Mouse (Mus musculus): ENCODE measurements around the gene Golga4.

Golga4 gene

DNA sequence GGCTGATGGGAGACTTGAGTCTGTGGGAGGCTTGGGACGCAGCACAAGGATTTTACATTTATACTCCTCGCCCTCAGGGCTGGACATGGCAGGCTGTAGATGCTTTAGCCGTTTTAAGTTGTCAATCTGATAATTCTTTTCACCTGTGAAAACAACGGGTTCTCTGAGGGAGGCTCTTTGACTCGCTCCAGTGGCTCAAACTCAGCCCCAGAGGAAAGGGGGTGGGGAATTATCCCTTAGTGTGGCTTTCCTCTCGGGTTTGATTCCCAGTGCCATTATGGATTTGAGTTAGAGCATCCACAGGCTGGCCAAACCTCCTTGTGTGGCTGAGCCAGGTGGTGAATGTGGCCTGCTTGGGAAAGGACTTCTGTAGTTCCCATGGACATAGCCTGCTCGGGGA is 118.1 kb downstream of the Golga4 start:
- no peak for DNase-seq (ENCODE audit: low spot score in 2 of 2)

DNA sequence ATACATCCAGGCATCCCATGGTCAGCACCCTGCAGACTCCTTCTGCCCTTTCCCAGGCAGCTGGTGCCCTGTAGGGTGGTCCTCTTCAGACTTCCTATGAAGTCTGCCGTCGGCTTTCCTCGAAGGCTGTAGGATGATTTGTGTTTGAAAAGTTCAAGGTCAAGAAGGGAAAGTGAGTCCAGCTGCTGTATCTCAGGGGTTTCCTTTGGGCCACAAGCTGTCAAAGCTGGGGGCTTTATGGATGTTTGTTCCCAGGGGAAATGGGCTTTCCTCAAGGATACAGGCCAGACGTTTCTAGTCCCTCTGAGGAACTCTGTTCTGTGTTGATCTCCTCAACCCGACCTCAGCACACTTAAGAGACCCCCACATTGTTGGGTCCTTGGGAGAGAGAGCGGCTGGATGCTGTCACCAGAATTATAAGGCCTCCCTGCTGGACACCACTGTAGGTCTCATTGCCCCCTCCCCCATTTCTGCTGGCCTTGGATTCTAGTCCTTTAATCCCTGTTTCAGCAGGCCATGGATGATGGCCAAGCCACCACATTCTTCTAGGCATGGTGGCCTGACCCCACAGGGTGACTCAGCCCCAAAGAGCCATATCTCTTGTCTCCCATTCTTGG is 123.8 kb downstream of the Golga4 start:
- DNase-seq (ENCODE audit: low spot score in 2 of 2) = no peak
